Comparison of ENCODE assay signal across 14 mouse cellular contexts in the genomic region with DNA sequence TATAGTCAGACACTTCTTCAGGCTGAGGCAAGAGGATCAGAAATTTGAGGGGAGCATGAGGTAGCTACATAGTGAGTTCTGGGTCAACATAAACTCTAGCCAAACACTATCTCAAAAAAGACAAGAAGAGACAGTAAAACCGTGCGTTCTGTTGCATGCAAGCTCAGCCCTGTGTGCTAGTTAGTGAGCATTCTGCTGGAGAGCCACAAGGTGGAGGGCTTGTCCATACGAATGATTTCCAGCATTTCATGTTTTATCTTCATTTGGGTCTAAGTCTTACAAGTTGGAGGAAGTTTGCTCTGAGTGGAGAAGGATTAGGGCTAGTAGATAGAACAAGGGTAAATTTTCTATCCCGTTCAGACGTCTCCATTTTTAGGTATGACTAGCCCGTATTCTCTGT. TPM values are rescaled to one million over a fixed set of nuclear protein-coding genes. Genes with fewer than 3 reads are reported as not detected.
DNase-seq lines count a peak whose midpoint lies in the region; ATAC-seq and TF ChIP-seq lines count a peak whose summit lies in the region.
"Had no signal": no experiment of that assay in that cellular context is flagged by ENCODE, and none has a peak within 500 bp of the region (broad histone marks: within the 10 kb centered on the region; RNA-seq: fewer than 3 reads in every experiment).

No protein-coding gene starts in this region.

- no peaks in the 10 kb centered on the region for H3K4me1 ChIP-seq in heart, postnatal 0 days (ENCODE audit: control insufficient read depth, insufficient read depth)
- no peaks in the 10 kb centered on the region for H3K4me1 ChIP-seq in liver, postnatal 0 days (ENCODE audit: insufficient read depth)
- no peaks in the 10 kb centered on the region for H3K4me1 ChIP-seq in liver, embryonic 12.5 days
- H3K4me1 ChIP-seq in limb, embryonic 14.5 days (ENCODE audit: control insufficient read depth, insufficient read depth, low read length): no peaks in the 10 kb centered on the region
- H3K4me1 ChIP-seq: forebrain, embryonic 12.5 days; heart, embryonic 12.5 days had no signal

- no peaks in the 10 kb centered on the region for H3K9me3 ChIP-seq in heart, postnatal 0 days (replicated peaks; ENCODE audit: control insufficient read depth, low read length)
- no peaks in the 10 kb centered on the region for H3K9me3 ChIP-seq in liver, postnatal 0 days (ENCODE audit: low read length)
- H3K9me3 ChIP-seq in liver, embryonic 12.5 days (replicated peaks): no peaks in the 10 kb centered on the region
- no peaks in the 10 kb centered on the region for H3K9me3 ChIP-seq in limb, embryonic 14.5 days (ENCODE audit: control insufficient read depth, low read length)
- H3K9me3 ChIP-seq: forebrain, embryonic 12.5 days; heart, embryonic 12.5 days had no signal

- H3K36me3 ChIP-seq in heart, postnatal 0 days (replicated peaks; ENCODE audit: control insufficient read depth, insufficient read depth, low read length): peaks cover 43% of the 10 kb centered on the region
- peaks cover 28% of the 10 kb centered on the region for H3K36me3 ChIP-seq in liver, postnatal 0 days (replicated peaks; ENCODE audit: insufficient read depth, low read length)
- peaks cover 57% of the 10 kb centered on the region for H3K36me3 ChIP-seq in liver, embryonic 12.5 days
- peaks cover 31% of the 10 kb centered on the region for H3K36me3 ChIP-seq in limb, embryonic 14.5 days (ENCODE audit: control insufficient read depth, insufficient read depth, low read length)

- no peak overlapping the region for H3K4me3 ChIP-seq in heart, postnatal 0 days (ENCODE audit: low read depth, low read length)
- no peak overlapping the region for H3K4me3 ChIP-seq in liver, postnatal 0 days (ENCODE audit: low read depth, low read length)
- H3K4me3 ChIP-seq in liver, embryonic 12.5 days: no peak overlapping the region
- H3K4me3 ChIP-seq in limb, embryonic 14.5 days (replicated peaks; ENCODE audit: low read length): no peak overlapping the region
- H3K4me3 ChIP-seq: forebrain, embryonic 12.5 days; heart, embryonic 12.5 days had no signal

- no peak overlapping the region for H3K9ac ChIP-seq in heart, postnatal 0 days (replicated peaks; ENCODE audit: low read depth, low read length)
- no peak overlapping the region for H3K9ac ChIP-seq in liver, postnatal 0 days (replicated peaks)
- H3K9ac ChIP-seq in liver, embryonic 12.5 days: no peak overlapping the region
- no peak overlapping the region for H3K9ac ChIP-seq in limb, embryonic 14.5 days (ENCODE audit: low read depth, low read length, severe bottlenecking)
- H3K9ac ChIP-seq: forebrain, embryonic 12.5 days; heart, embryonic 12.5 days had no signal

- peak; percentile 42 for TF ChIP-seq CTCF in heart, postnatal 0 days (IDR thresholded peaks at IDR 0.05; ENCODE audit: low read depth)
- TF ChIP-seq CTCF in liver, postnatal 0 days (IDR thresholded peaks at IDR 0.05; ENCODE audit: low read depth): peak; percentile 42

- no peak overlapping the region for H3K4me2 ChIP-seq in heart, postnatal 0 days (ENCODE audit: low read depth, low read length)
- no peak overlapping the region for H3K4me2 ChIP-seq in liver, postnatal 0 days (ENCODE audit: low read depth, low read length)
- H3K4me2 ChIP-seq in liver, embryonic 12.5 days: no peak overlapping the region
- H3K4me2 ChIP-seq in limb, embryonic 14.5 days (replicated peaks; ENCODE audit: low read depth, low read length, severe bottlenecking): no peak overlapping the region
- H3K4me2 ChIP-seq: forebrain, embryonic 12.5 days; heart, embryonic 12.5 days had no signal

- no peak for TF ChIP-seq EP300 in heart, postnatal 0 days (IDR thresholded peaks at IDR 0.05; ENCODE audit: low read depth)
- TF ChIP-seq EP300 in liver, postnatal 0 days (IDR thresholded peaks at IDR 0.05; ENCODE audit: low read depth): no peak

- 73% methylated on average over 6 of the region's 6 CpGs for WGBS in heart, postnatal 0 days
- WGBS in liver, postnatal 0 days (ENCODE audit: insufficient replicate concordance): 73% methylated on average over 6 of the region's 6 CpGs
- WGBS in liver, embryonic 12.5 days (ENCODE audit: insufficient replicate concordance): 71% methylated on average over 6 of the region's 6 CpGs
- WGBS in limb, embryonic 14.5 days: 74% methylated on average over 6 of the region's 6 CpGs

- no peak overlapping the region for H3K27ac ChIP-seq in heart, postnatal 0 days (ENCODE audit: low read depth)
- H3K27ac ChIP-seq in liver, postnatal 0 days (ENCODE audit: low read depth): no peak overlapping the region
- no peak overlapping the region for H3K27ac ChIP-seq in liver, embryonic 12.5 days
- H3K27ac ChIP-seq in limb, embryonic 14.5 days (replicated peaks; ENCODE audit: low read depth, low read length): no peak overlapping the region
- H3K27ac ChIP-seq: forebrain, embryonic 12.5 days had no signal

- no peaks in the 10 kb centered on the region for H3K27me3 ChIP-seq in heart, postnatal 0 days (ENCODE audit: control insufficient read depth, insufficient read depth, low read length)
- no peaks in the 10 kb centered on the region for H3K27me3 ChIP-seq in liver, postnatal 0 days (ENCODE audit: insufficient read depth, low read length)
- H3K27me3 ChIP-seq in liver, embryonic 12.5 days (replicated peaks): no peaks in the 10 kb centered on the region
- no peaks in the 10 kb centered on the region for H3K27me3 ChIP-seq in limb, embryonic 14.5 days (ENCODE audit: control insufficient read depth, insufficient read depth, low read length)
- H3K27me3 ChIP-seq: forebrain, embryonic 12.5 days; heart, embryonic 12.5 days had no signal

- no peak for DNase-seq in heart, postnatal 0 days (ENCODE audit: low spot score)
- no peak for DNase-seq in heart, adult 18-20 months
- no peak for DNase-seq in liver, postnatal 0 days
- peak; percentile 62 for DNase-seq in NIH3T3 (ENCODE audit: low read depth)
- peak; percentile 72 for DNase-seq in limb, embryonic 14.5 days (ENCODE audit: low spot score)
- no peak for DNase-seq in gastrocnemius, adult 18-20 months (ENCODE audit: low spot score)
- DNase-seq: adrenal gland, postnatal 25 days; cerebellum, adult 9-11 months; thymus, adult 2 months had no signal

- no peak for ATAC-seq in heart, postnatal 0 days (ENCODE audit: insufficient read depth, low read depth)
- no peak for ATAC-seq in liver, postnatal 0 days
- no peak for ATAC-seq in liver, embryonic 12.5 days
- peak; percentile 37; the same call in 1 of the 2 replicates for ATAC-seq in limb, embryonic 14.5 days (ENCODE audit: low FRiP score, low read depth)
- ATAC-seq in erythroblast, adult 5-6 weeks (replicated peaks; ENCODE audit: low FRiP score, poor library complexity, severe bottlenecking): no peak

- TF ChIP-seq POLR2A in limb, embryonic 14.5 days (IDR thresholded peaks at IDR 0.05; ENCODE audit: borderline replicate concordance, extremely low read depth, insufficient read depth, insufficient read length): no peak

RNA-seq across cellular contexts. Expression of a gene that starts 28.4 kb away (rescaled TPM):
- total RNA-seq in heart, postnatal 0 days (2014; rRNA removed; ENCODE audit: low replicate concordance): 18.2 and 24.1 TPM in 2 replicates
- polyA plus RNA-seq in heart, postnatal 0 days (2015; fragmentation: Nextera tagmentation; extraction: Ambion mirVana): 12.0 and 12.2 TPM in 2 replicates
- 10 to 100 TPM in 1 of 2 experiments, 1 to 10 TPM in 1; 8.6 to 10.6 TPM for total RNA-seq in heart, adult 18-20 months (2021)
- 5.8 and 6.5 TPM in 2 replicates for polyA plus RNA-seq in liver, postnatal 0 days (2015; fragmentation: Nextera tagmentation; extraction: Ambion mirVana)
- polyA plus RNA-seq in liver, embryonic 12.5 days (2016; fragmentation: Nextera tagmentation; extraction: Ambion mirVana): 15.4 and 15.7 TPM in 2 replicates
- 8.4 and 10.2 TPM in 2 replicates for polyA plus RNA-seq in limb, embryonic 14.5 days (2012; rRNA removed)
- 24.4 and 27.6 TPM in 2 replicates for polyA plus RNA-seq in limb, embryonic 14.5 days (2014; fragmentation: Nextera tagmentation; extraction: Ambion mirVana)
- total RNA-seq in erythroblast, adult 5-6 weeks (2015; ENCODE audit: low replicate concordance): 1.9 and 3.1 TPM in 2 replicates
- 6.4 and 8.5 TPM in 2 replicates for total RNA-seq in erythroblast, adult 5-6 weeks (2017; ENCODE audit: low replicate concordance)
- 1 to 10 TPM; 7.3 to 8.2 TPM for total RNA-seq in gastrocnemius, adult 18-20 months (2021)

RNA-seq across cellular contexts. Expression of a gene that starts 28.5 kb away (rescaled TPM):
- 0.08 and 2.3 TPM in 2 replicates for total RNA-seq in heart, postnatal 0 days (2014; rRNA removed; ENCODE audit: low replicate concordance)
- polyA plus RNA-seq in heart, postnatal 0 days (2015; fragmentation: Nextera tagmentation; extraction: Ambion mirVana): 10.5 and 11.4 TPM in 2 replicates
- total RNA-seq in heart, adult 18-20 months (2021): 1 to 10 TPM; 1.1 to 3.0 TPM
- 0.22 and 0.41 TPM in 2 replicates for polyA plus RNA-seq in liver, postnatal 0 days (2015; fragmentation: Nextera tagmentation; extraction: Ambion mirVana)
- 1.0 and 1.1 TPM in 2 replicates for polyA plus RNA-seq in liver, embryonic 12.5 days (2016; fragmentation: Nextera tagmentation; extraction: Ambion mirVana)
- polyA plus RNA-seq in limb, embryonic 14.5 days (2012; rRNA removed): 3.9 and 4.4 TPM in 2 replicates
- polyA plus RNA-seq in limb, embryonic 14.5 days (2014; fragmentation: Nextera tagmentation; extraction: Ambion mirVana): 7.0 and 9.1 TPM in 2 replicates
- total RNA-seq in erythroblast, adult 5-6 weeks (2015; ENCODE audit: low replicate concordance): 0.84 TPM in 1 of 2 replicates, not detected in the other
- 0.26 TPM in 1 of 2 replicates, not detected in the other for total RNA-seq in erythroblast, adult 5-6 weeks (2017; ENCODE audit: low replicate concordance)
- 1 to 10 TPM; 2.9 to 4.3 TPM for total RNA-seq in gastrocnemius, adult 18-20 months (2021)
- total RNA-seq: neutrophil, adult 5-6 weeks had no signal

Comparison
In these comparisons a context has a peak if more than half of its experiments do, and no peak if none do; other contexts are left out.
1. DNase-seq: peak in NIH3T3 (single experiment) and limb, embryonic 14.5 days (single experiment); none in heart, postnatal 0 days (single experiment), heart, adult 18-20 months (0 of 2), liver, postnatal 0 days (single experiment) and gastrocnemius, adult 18-20 months (single experiment).